Mouse (Mus musculus) kidney, adult 9 months (tissue): Measurements from ENCODE around the gene Prox2.

Experiments used
- DNase-seq: peaks from one replicate; pipeline ENCODE4 v3.0.0; 2022

Prox2 gene

GRCm38 (mm10) chr12:85091190-85091589 lies 19.4 kb downstream of the Prox2 start:
- DNase-seq: no peak

- no peak for DNase-seq
These were observed 22.7 kb downstream of the Prox2 start for GRCm38 (mm10) chr12:85087845-85088244.

GRCm38 (mm10) chr12:85084941-85085340 lies 25.6 kb downstream of the Prox2 start:
- no peak for DNase-seq

- DNase-seq: no peak
These were observed 26.3 kb downstream of the Prox2 start for GRCm38 (mm10) chr12:85084257-85084656.

- DNase-seq: no peak
These were observed 33.5 kb downstream of the Prox2 start for GRCm38 (mm10) chr12:85077100-85077499.

GRCm38 (mm10) chr12:85071043-85071442 lies 39.5 kb downstream of the Prox2 start:
- DNase-seq: no peak

- DNase-seq: peak; percentile 26
These were observed 59.3 kb downstream of the Prox2 start for GRCm38 (mm10) chr12:85051218-85051617.
